Mouse (Mus musculus) kidney, postnatal 0 days (tissue): ENCODE measurements at regions not wholly inside any gene's neighbourhood (a gene's known extent, or its start where the extent isn't known, plus 50 kb on each side); places are given as distances from the start of the nearest gene placed in this dataset.

Source experiments
- ATAC-seq: fragments of 200-750 bp; cut with Nextera tagmentation; replicated peaks from 2 replicates; pipeline ENCODE4 v1.8.0; 2017; ENCODE audit warnings: low read depth, moderate number of reproducible peaks, moderate TSS enrichment, moderate library complexity; ENCODE audit not compliant: low FRiP score
- DNase-seq: peaks from one replicate; pipeline ENCODE4 v3.0.0-alpha.2; 2016; ENCODE audit warnings: low spot score
- H3K27ac ChIP-seq: fragments of 300-500 bp; sonication (generic); 2 replicates; pipeline ENCODE4 v1.5.1; 2014; ENCODE audit warnings: mild to moderate bottlenecking
- H3K27me3 ChIP-seq: fragments of 300-500 bp; sonication (generic); 2 replicates; pipeline ENCODE4 v1.6.1; 2014; ENCODE audit warnings: low read length, mixed read lengths; ENCODE audit not compliant: insufficient read depth
- H3K36me3 ChIP-seq: fragments of 300-500 bp; sonication (generic); 2 replicates; pipeline ENCODE4 v1.6.1; 2014; ENCODE audit warnings: low read length, mixed read lengths; ENCODE audit not compliant: insufficient read depth
- H3K4me1 ChIP-seq: fragments of 300-500 bp; sonication (generic); replicated peaks from 2 replicates; pipeline ENCODE4 v1.6.1; 2014; ENCODE audit warnings: antibody characterized with exemption, low read length, mixed read lengths; ENCODE audit not compliant: insufficient read depth
- H3K4me2 ChIP-seq: fragments of 300-500 bp; sonication (generic); 2 replicates; pipeline ENCODE4 v1.6.1; 2014; ENCODE audit warnings: mild to moderate bottlenecking, low read length, moderate library complexity, mixed read lengths
- H3K4me3 ChIP-seq: fragments of 300-500 bp; sonication (generic); replicated peaks from 2 replicates; pipeline ENCODE4 v1.5.1; 2014; ENCODE audit warnings: low read depth, low read length
- H3K9ac ChIP-seq: fragments of 300-500 bp; sonication (generic); 2 replicates; pipeline ENCODE4 v1.6.1; 2014; ENCODE audit warnings: low read depth, low read length
- H3K9me3 ChIP-seq: fragments of 300-500 bp; sonication (generic); replicated peaks from 2 replicates; pipeline ENCODE4 v1.6.1; 2016; ENCODE audit warnings: low read length, inconsistent platforms, mixed read lengths
- CTCF ChIP-seq: IDR thresholded peaks from 2 replicates; pipeline ENCODE4 v1.5.1; 2016; ENCODE audit warnings: antibody characterized with exemption, low read depth, mild to moderate bottlenecking, moderate library complexity
- WGBS: fragments of 180-500 bp; shearing (Covaris S2); extraction: QIAGEN DNeasy Blood & Tissue Kit; methylation state at CpG from one replicate; pipeline ENCODE4 v1.1.7; 2014; 5-methylcytosine and 5-hydroxymethylcytosine counted together

GRCm38 (mm10) chr10:70746612-70747011 is 90.8 kb upstream of the Phyhipl start:
- no peaks in the 10 kb centered on the region for H3K27me3 ChIP-seq
- H3K9me3 ChIP-seq, result no peaks in the 10 kb centered on the region
- DNase-seq (no peak), ATAC-seq (no peak)
- H3K9ac ChIP-seq, result no peak overlapping the region
- no peaks in the 10 kb centered on the region for H3K4me1 ChIP-seq
- H3K4me3 ChIP-seq, result no peak overlapping the region
- no peak overlapping the region for H3K4me2 ChIP-seq
- no peaks in the 10 kb centered on the region for H3K36me3 ChIP-seq
- TF ChIP-seq CTCF, result no peak
- no peak overlapping the region for H3K27ac ChIP-seq
- WGBS, result 90% methylated on average over 4 of the region's 4 CpGs

- DNase-seq, result no peak
- H3K4me2 ChIP-seq, result no peak overlapping the region
- no peak overlapping the region for H3K4me3 ChIP-seq
- no peak overlapping the region for H3K9ac ChIP-seq
- H3K9me3 ChIP-seq, result no peaks in the 10 kb centered on the region
- ATAC-seq, result no peak
- no peak overlapping the region for H3K27ac ChIP-seq
- H3K36me3 ChIP-seq, result no peaks in the 10 kb centered on the region
- TF ChIP-seq CTCF, result no peak
- no peaks in the 10 kb centered on the region for H3K4me1 ChIP-seq
- H3K27me3 ChIP-seq, result no peaks in the 10 kb centered on the region
Observed at GRCm38 (mm10) chr10:70741909-70742308, 86.1 kb upstream of the Phyhipl start.

- WGBS, result 76% methylated on average over 4 of the region's 4 CpGs
- Histone ChIP-seq H3K4me2 (no peak overlapping the region), H3K9ac (no peak overlapping the region), H3K27me3 (no peaks in the 10 kb centered on the region), H3K36me3 (no peaks in the 10 kb centered on the region), H3K4me1 (no peaks in the 10 kb centered on the region), H3K27ac (no peak overlapping the region), H3K9me3 (no peaks in the 10 kb centered on the region), H3K4me3 (no peak overlapping the region)
- ATAC-seq (no peak), DNase-seq (no peak)
- TF ChIP-seq CTCF, result no peak
Observed at GRCm38 (mm10) chr10:70740095-70740494, 84.3 kb upstream of the Phyhipl start.

DNA sequence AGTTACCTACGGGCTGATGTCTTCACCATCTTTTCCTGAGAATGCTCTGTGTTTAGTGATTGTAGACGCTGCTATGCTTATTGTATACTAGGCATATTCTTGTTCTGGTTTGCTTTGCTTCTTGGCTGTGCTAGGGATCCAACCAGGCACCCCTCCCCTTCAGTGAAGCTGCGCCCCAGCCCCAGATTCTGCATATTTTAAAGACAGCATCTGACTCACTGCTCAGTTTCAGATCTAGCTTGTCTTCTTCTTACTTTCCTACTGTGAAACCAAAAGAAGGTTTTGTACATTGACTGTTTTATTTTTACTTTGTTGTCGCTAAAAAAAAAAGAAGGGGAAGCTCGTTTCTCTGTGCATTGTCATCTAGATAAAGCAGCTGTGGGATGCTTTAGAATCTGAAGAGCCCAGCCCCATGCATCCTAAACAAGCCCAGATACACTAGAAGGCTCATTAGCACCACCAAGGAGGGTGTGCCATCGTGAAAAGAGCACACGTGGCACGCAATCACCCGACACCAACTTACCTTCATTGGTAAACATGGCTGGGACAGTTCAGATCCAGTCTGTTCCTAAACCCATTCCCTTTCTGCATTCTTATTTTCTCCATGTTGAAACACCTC is 83.7 kb upstream of the Phyhipl start:
- no peak for TF ChIP-seq CTCF
- no peaks in the 10 kb centered on the region for H3K4me1 ChIP-seq
- WGBS, result 83% methylated on average over 9 of the region's 9 CpGs
- no peaks in the 10 kb centered on the region for H3K27me3 ChIP-seq
- DNase-seq (no peak), ATAC-seq (no peak)
- H3K27ac ChIP-seq, result no peak overlapping the region
- H3K9ac ChIP-seq, result no peak overlapping the region
- no peak overlapping the region for H3K4me2 ChIP-seq
- H3K9me3 ChIP-seq, result no peaks in the 10 kb centered on the region
- H3K4me3 ChIP-seq, result no peak overlapping the region
- H3K36me3 ChIP-seq, result no peaks in the 10 kb centered on the region

DNA sequence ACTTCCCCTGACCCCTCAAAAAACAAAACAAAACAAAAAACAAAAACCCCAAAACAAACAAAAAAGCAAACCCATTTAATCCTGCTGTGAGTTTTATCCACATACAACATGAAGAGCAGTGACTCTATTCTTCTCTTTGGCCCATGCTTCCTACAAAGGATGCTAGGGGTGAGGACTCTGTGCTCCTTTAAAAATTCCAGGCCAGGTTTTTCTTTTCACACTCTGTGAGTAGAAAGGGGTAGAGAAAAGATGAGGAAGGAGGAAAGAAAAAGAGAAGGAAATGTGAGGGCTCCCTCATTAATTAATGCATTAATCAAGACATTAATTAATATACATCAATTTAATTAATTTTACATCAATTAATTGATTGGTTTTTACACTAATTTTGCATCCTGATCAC is 82.9 kb upstream of the Phyhipl start:
- TF ChIP-seq CTCF, result no peak

DNA sequence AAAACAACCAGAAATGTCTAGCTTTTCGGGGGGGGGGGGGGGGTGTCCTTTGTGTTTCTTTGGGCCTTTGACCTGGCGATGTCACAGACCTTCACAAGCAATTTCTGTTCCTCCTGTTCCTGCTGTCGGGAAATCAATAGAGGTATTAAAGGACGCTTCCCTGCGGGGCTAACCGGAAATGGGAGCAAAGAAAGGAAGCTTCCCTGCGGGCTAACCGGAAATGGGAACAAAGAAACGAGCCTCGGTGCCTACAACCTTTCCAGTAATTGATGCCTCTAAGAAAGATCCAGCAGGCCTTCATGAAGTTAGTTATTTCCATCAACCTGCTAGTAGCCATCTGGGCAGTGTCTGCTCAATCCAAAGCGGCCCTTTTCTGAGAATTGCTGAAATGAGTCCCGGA is 78.2 kb upstream of the Phyhipl start:
- no peak overlapping the region for H3K27ac ChIP-seq
- no peak overlapping the region for H3K9ac ChIP-seq
- no peak overlapping the region for H3K4me3 ChIP-seq
- ATAC-seq (no peak), DNase-seq (no peak)
- no peaks in the 10 kb centered on the region for H3K36me3 ChIP-seq
- WGBS, result 79% methylated on average over 12 of the region's 12 CpGs
- no peak overlapping the region for H3K4me2 ChIP-seq
- no peaks in the 10 kb centered on the region for H3K9me3 ChIP-seq
- TF ChIP-seq CTCF, result no peak
- H3K27me3 ChIP-seq, result no peaks in the 10 kb centered on the region
- H3K4me1 ChIP-seq, result no peaks in the 10 kb centered on the region

More for the DNA sequence above, 82.9 kb upstream of the Phyhipl start:
- no peak for ATAC-seq
- Histone ChIP-seq H3K36me3 (no peaks in the 10 kb centered on the region), H3K4me2 (no peak overlapping the region), H3K27ac (no peak overlapping the region), H3K4me1 (no peaks in the 10 kb centered on the region), H3K27me3 (no peaks in the 10 kb centered on the region), H3K9ac (no peak overlapping the region), H3K9me3 (no peaks in the 10 kb centered on the region), H3K4me3 (no peak overlapping the region)
- no peak for DNase-seq

GRCm38 (mm10) chr10:70733478-70733877 is 77.7 kb upstream of the Phyhipl start:
- WGBS, result 80% methylated on average over 7 of the region's 7 CpGs

More at GRCm38 (mm10) chr10:70733478-70733877, 77.7 kb upstream of the Phyhipl start:
- DNase-seq (no peak), ATAC-seq (no peak)
- no peaks in the 10 kb centered on the region for H3K9me3 ChIP-seq
- H3K27ac ChIP-seq, result no peak overlapping the region
- H3K9ac ChIP-seq, result no peak overlapping the region
- H3K4me2 ChIP-seq, result no peak overlapping the region
- no peaks in the 10 kb centered on the region for H3K36me3 ChIP-seq
- H3K27me3 ChIP-seq, result no peaks in the 10 kb centered on the region
- H3K4me1 ChIP-seq, result no peaks in the 10 kb centered on the region
- no peak for TF ChIP-seq CTCF
- H3K4me3 ChIP-seq, result no peak overlapping the region
